Mouse (Mus musculus) heart, postnatal 10 days (tissue): ENCODE results near the gene Gm14443. TPM values are rescaled to one million over a fixed set of nuclear protein-coding genes. Genes with fewer than 3 reads are reported as not detected.
"Not testable (repeated sequence)": the region's sequence is repeated elsewhere in the genome, so short reads cannot be mapped to it uniquely, and the experiment has no call there.

Source experiments
- DNase-seq, 2 experiments: peaks; one replicate each; pipeline ENCODE4 v3.0.0; 2021
- intact Hi-C: fragments of 180-260 bp; cut with DNase I; formaldehyde crosslinking; loops from one replicate; pipeline ENCODE4 v1.15.1; 2025
- total RNA-seq, 2 experiments: library from RNA; stranded (reverse); gene quantifications; 2 replicates each; pipeline ENCODE4 v1.2.3; 2021

Gm14443 gene
- under 1 TPM; 0.50 to 0.62 TPM for total RNA-seq

DNA sequence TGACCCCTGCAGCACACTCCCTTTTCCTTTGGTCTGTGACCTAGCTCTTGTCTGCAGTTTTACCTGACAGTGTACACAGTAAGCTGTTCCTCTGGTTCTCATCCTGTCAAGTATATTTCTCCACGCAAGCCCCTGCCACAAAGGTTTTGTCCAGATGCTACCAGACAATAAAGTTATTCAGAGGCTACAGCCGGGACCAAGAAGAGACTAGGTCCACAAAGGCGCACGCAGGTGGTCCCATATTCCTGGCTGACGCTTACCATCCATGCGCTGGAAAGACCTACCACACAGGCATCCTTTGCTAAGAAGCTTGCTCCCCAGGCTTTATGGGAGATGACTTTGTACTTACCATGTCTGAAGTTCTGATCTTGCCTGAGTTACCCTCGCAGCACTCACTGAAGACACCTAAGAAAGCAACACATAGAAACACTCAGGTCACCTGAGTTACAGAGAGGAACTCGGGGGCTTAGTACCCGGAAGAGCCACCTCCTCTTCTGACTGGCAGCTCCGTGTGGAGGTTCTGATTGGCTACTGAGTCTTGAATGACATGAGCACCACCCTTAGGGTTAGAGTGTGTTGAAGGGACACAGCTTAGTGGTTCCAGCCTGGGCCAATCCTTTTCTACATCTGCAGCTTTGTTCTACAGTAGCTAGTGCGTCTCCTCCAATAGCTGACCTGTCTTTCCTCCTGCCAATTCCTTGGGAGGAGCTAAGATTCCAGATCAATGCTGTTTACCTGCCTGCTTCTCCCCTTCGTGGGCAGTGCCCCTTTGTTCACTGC, at the start of gene Gm14443:
Gene Gm14443, minus strand, starts transcription at position 471 of the 780 bp plus-strand sequence.
- intact Hi-C loops, DNase-seq: not testable (repeated sequence)

DNA sequence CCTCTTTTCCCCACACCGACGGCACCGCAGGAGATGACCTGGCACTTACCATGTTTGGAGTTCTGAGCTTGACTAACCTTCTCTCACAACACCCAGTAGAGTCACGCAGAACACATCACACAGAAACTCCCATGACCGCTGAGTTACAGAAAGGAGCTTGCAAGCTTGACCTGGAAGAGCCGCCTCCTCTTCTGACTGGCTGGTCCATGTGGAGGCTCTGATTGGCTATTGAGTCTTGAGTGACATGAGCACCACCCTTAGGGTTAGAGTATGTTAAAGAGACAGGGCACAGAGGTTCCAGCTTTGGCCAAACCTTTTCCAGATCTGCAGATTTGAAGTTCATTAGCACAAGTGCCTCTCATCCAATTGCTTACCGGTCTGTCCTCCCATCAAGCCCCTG, 31.1 kb upstream of the Gm14443 start, which contains the start of gene Gm14391:
Gene Gm14391, minus strand, starts transcription at position 186 of the 400 bp plus-strand sequence.
- DNase-seq, intact Hi-C loops: not testable (repeated sequence)

GRCm38 (mm10) chr2:175179008-175179407, 3.3 kb upstream of the Gm14443 start:
- DNase-seq, intact Hi-C loops: not testable (repeated sequence)

- intact Hi-C loops, result no loop called here
- DNase-seq, result no peak
These were observed 641 bp upstream of the Gm14443 start for GRCm38 (mm10) chr2:175176312-175176711.

- intact Hi-C loops, DNase-seq: not testable (repeated sequence)
These were observed 1.6 kb downstream of the Gm14443 start for GRCm38 (mm10) chr2:175174058-175174457.

GRCm38 (mm10) chr2:175172906-175173595, 2.6 kb downstream of the Gm14443 start:
- DNase-seq, intact Hi-C loops: not testable (repeated sequence)

- intact Hi-C loops, result no loop called here
These were observed 3.5 kb downstream of the Gm14443 start for GRCm38 (mm10) chr2:175172123-175172522.

DNA sequence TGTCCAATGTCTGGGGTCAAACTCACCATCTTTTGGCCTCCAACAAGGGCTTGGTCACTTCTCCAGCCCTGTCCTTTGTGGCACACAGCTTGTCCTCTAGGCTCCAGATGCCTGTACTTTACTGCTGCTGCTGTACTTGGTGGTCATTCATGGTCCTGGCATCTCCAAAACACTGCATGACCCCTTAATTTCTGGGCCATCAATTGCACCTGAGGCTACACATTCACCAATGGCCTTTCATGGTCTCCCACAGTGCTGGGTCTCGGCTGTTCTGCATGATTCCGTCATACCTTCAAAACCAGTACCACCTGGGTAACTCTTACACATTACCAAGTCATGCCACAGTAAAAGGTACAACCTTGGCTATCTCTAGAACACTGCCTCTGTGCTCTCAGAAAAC, 8.8 kb downstream of the Gm14443 start:
- DNase-seq, intact Hi-C loops: not testable (repeated sequence)

More at GRCm38 (mm10) chr2:175172123-175172522, 3.5 kb downstream of the Gm14443 start:
- no peak for DNase-seq

DNA sequence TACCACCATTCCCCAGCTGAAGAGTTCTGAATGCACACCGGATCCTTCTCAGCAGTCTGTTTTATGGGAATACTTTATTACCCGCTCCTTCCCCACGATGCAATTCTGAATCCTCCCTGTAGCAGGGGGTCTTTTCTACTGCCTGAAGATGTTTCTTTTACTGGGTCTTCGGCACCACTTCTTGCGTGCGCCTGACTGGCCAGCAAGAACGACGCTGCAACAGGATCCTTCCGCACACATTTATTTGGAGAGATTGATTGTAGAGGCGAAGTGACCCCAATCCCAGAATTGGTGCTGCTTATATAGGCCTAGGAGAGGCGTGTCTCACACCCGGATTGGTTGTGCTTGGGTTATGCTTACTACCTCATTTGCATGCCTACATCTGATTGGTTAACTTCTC, 10.6 kb downstream of the Gm14443 start:
- DNase-seq, intact Hi-C loops: not testable (repeated sequence)

DNA sequence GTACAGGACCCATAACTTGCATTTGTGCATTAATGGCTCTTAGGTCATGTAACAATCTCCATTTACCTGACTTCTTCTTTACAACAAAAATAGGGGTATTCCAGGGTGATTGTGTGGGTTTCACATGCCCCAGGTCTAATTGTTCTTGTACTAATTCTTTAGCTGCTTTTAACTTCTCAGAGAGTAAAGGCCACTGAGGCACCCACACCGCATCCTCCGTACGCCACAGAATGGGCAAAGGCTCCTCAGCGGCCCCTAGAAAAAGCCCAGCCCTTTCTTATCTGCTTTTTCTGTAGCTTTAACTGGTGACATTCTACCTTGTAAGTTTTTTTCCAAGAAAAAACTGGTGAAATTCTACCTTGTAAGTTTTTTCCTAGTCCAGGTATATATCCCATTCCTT, 14.2 kb downstream of the Gm14443 start:
- DNase-seq, intact Hi-C loops: not testable (repeated sequence)

DNA sequence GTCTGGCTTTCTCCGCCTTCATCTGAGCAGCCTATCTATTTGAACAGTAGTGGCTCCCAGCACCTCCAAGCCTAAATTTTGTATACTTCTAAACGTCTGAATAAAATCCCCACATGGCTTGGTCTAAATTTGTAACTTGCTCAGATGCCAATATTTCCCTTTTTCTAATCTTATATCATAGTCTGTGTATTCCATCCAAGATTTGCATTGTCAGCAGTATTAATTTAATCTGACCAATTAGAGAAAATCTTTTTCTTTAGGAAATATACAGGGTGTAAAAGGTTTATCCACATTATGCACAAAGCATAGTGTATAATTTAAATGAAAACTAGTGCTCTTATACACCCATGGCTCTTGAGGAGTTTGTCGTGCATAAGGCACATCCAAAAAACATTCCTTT, 17.0 kb downstream of the Gm14443 start:
- intact Hi-C loops, result no loop called here

DNA sequence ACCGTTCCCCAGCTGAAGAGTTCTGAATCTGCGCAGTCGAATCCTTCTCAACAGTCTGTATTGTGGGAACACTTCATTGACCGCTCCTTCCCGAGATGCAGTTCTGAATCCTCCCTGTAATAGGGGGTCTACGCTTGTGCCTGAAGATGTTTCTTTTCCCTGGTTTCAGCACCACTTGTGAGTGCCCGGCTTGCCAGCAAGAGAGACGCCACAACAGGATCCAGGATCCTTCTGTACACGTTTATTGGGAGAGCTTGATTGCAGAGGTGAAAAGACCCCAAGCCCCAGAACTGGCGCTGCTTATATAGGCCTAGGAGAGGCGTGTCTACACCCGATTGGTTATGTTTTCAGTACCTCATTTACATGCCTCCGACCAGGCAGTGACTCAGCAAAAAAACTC, 19.0 kb downstream of the Gm14443 start:
- intact Hi-C loops, result no loop called here
- no peak for DNase-seq

More for the DNA sequence above, 17.0 kb downstream of the Gm14443 start:
- no peak for DNase-seq

GRCm38 (mm10) chr2:175141993-175142295, 33.7 kb downstream of the Gm14443 start, which contains the start of gene Gm14399:
Gm14399 (minus strand) TSS chr2:175142012.
- DNase-seq, intact Hi-C loops: not testable (repeated sequence)

GRCm38 (mm10) chr2:175141118-175141992, 34.3 kb downstream of the Gm14443 start:
- DNase-seq, result peak; percentile 47 to 53
- intact Hi-C loops, result not testable (repeated sequence)

- DNase-seq, intact Hi-C loops: not testable (repeated sequence)
These were observed 35.0 kb downstream of the Gm14443 start for GRCm38 (mm10) chr2:175140624-175141023.

Other genes with a start within 250 kb of the Gm14443 start
- 1 to 10 TPM in 1 of 2 experiments, not detected in 1; 1.5 TPM for gene Gm14444, start 165.6 kb downstream of the Gm14443 start, total RNA-seq
- gene Gm14393, start 108.1 kb downstream of the Gm14443 start, total RNA-seq, result under 1 TPM; 0.52 to 0.62 TPM
- gene Gm14399, start 33.9 kb downstream of the Gm14443 start, total RNA-seq, result 1 to 10 TPM; 7.1 to 9.0 TPM
- 10 to 100 TPM; 40.8 to 56.5 TPM for gene Gm14391, start 31.0 kb upstream of the Gm14443 start, total RNA-seq
- 1 to 10 TPM; 5.0 to 8.5 TPM for gene Gm14440, start 99.3 kb upstream of the Gm14443 start, total RNA-seq
- 10 to 100 TPM; 21.2 to 23.7 TPM for gene Gm4631, start 162.3 kb upstream of the Gm14443 start, total RNA-seq
- 10 to 100 TPM; 10.6 to 17.4 TPM for gene Zfp968, start 196.6 kb upstream of the Gm14443 start, total RNA-seq